Mouse (Mus musculus): Measurements from ENCODE around the gene Map1b. TPM values are rescaled to one million over a fixed set of nuclear protein-coding genes. Genes with fewer than 3 reads are reported as not detected.
A peak's percentile ranks its signal among the peaks of the same experiment; 100 is the strongest.

Map1b gene
- polyA plus RNA-seq, 1 experiment = not detected

GRCm38 (mm10) chr13:99537908-99538513, 21.7 kb upstream of the Map1b start:
- Histone ChIP-seq H3K4me3 (replicated peaks) (no peak overlapping the region), H3K9me3 (peaks cover 4% of the 10 kb centered on the region; the same call in 1 of the 2 replicates), H3K36me3 (replicated peaks; ENCODE audit: low read length) (no peaks in the 10 kb centered on the region), H3K4me1 (no peaks in the 10 kb centered on the region), H3K27me3 (replicated peaks) (peaks cover 1% of the 10 kb centered on the region)
- no peak for TF ChIP-seq FLI1 (IDR thresholded peaks at IDR 0.05; ENCODE audit: low read length)
- TF ChIP-seq GATA1 (IDR thresholded peaks at IDR 0.05; ENCODE audit: borderline replicate concordance, low read length) = no peak

- peaks cover 4% of the 10 kb centered on the region for H3K27me3 ChIP-seq (replicated peaks)
- no peaks in the 10 kb centered on the region for H3K4me1 ChIP-seq
- H3K9me3 ChIP-seq = no peaks in the 10 kb centered on the region
- no peaks in the 10 kb centered on the region for H3K36me3 ChIP-seq (replicated peaks; ENCODE audit: low read length)
- no peak overlapping the region for H3K4me3 ChIP-seq (replicated peaks)
- TF ChIP-seq FLI1 (IDR thresholded peaks at IDR 0.05; ENCODE audit: low read length) = no peak
- no peak for TF ChIP-seq GATA1 (IDR thresholded peaks at IDR 0.05; ENCODE audit: borderline replicate concordance, low read length)
Observed at GRCm38 (mm10) chr13:99528456-99528855, 12.1 kb upstream of the Map1b start.

GRCm38 (mm10) chr13:99527936-99528335, 11.6 kb upstream of the Map1b start:
- Histone ChIP-seq H3K9me3 (no peaks in the 10 kb centered on the region), H3K4me3 (replicated peaks) (no peak overlapping the region), H3K36me3 (replicated peaks; ENCODE audit: low read length) (no peaks in the 10 kb centered on the region), H3K27me3 (replicated peaks) (peaks cover 4% of the 10 kb centered on the region), H3K4me1 (no peaks in the 10 kb centered on the region)
- TF ChIP-seq FLI1 (IDR thresholded peaks at IDR 0.05; ENCODE audit: low read length) = no peak

- H3K36me3 ChIP-seq (replicated peaks; ENCODE audit: low read length) = no peaks in the 10 kb centered on the region
- H3K4me1 ChIP-seq = no peaks in the 10 kb centered on the region
- no peaks in the 10 kb centered on the region for H3K9me3 ChIP-seq
- TF ChIP-seq FLI1 (IDR thresholded peaks at IDR 0.05; ENCODE audit: low read length) = no peak
- no peak for TF ChIP-seq GATA1 (IDR thresholded peaks at IDR 0.05; ENCODE audit: borderline replicate concordance, low read length)
- peaks cover 8% of the 10 kb centered on the region for H3K27me3 ChIP-seq (replicated peaks)
- no peak overlapping the region for H3K4me3 ChIP-seq (replicated peaks)
Observed at GRCm38 (mm10) chr13:99525491-99525890, 9.2 kb upstream of the Map1b start.

- peaks cover 64% of the 10 kb centered on the region for H3K27me3 ChIP-seq (replicated peaks)
- peaks cover 26% of the 10 kb centered on the region for H3K4me1 ChIP-seq
- H3K4me3 ChIP-seq (replicated peaks) = no peak overlapping the region
- H3K36me3 ChIP-seq (replicated peaks; ENCODE audit: low read length) = no peaks in the 10 kb centered on the region
- TF ChIP-seq GATA1 (IDR thresholded peaks at IDR 0.05; ENCODE audit: borderline replicate concordance, low read length) (no peak), FLI1 (IDR thresholded peaks at IDR 0.05; ENCODE audit: low read length) (no peak)
- peaks cover 13% of the 10 kb centered on the region for H3K9me3 ChIP-seq
Observed at GRCm38 (mm10) chr13:99517836-99518235, 1.5 kb upstream of the Map1b start.

- Histone ChIP-seq H3K4me1 (peaks cover 26% of the 10 kb centered on the region), H3K9me3 (peaks cover 13% of the 10 kb centered on the region), H3K36me3 (replicated peaks; ENCODE audit: low read length) (no peaks in the 10 kb centered on the region), H3K27me3 (replicated peaks) (peaks cover 72% of the 10 kb centered on the region), H3K4me3 (replicated peaks) (peak overlapping the region; percentile 92)
- TF ChIP-seq GATA1 (IDR thresholded peaks at IDR 0.05; ENCODE audit: borderline replicate concordance, low read length) (no peak), FLI1 (IDR thresholded peaks at IDR 0.05; ENCODE audit: low read length) (no peak)
Observed at GRCm38 (mm10) chr13:99515736-99516447, 448 bp downstream of the Map1b start.

- peak overlapping the region; percentile 92 for H3K4me3 ChIP-seq (replicated peaks)
- H3K9me3 ChIP-seq = peaks cover 11% of the 10 kb centered on the region
- H3K27me3 ChIP-seq (replicated peaks) = peaks cover 73% of the 10 kb centered on the region
- peaks cover 26% of the 10 kb centered on the region for H3K4me1 ChIP-seq
- no peak for TF ChIP-seq GATA1 (IDR thresholded peaks at IDR 0.05; ENCODE audit: borderline replicate concordance, low read length)
- TF ChIP-seq FLI1 (IDR thresholded peaks at IDR 0.05; ENCODE audit: low read length) = no peak
- H3K36me3 ChIP-seq (replicated peaks; ENCODE audit: low read length) = no peaks in the 10 kb centered on the region
Observed at GRCm38 (mm10) chr13:99514917-99515591, 1.3 kb downstream of the Map1b start.

GRCm38 (mm10) chr13:99513990-99514389, 2.4 kb downstream of the Map1b start:
- H3K4me3 ChIP-seq (replicated peaks) = no peak overlapping the region
- H3K27me3 ChIP-seq (replicated peaks) = peaks cover 71% of the 10 kb centered on the region
- TF ChIP-seq GATA1 (IDR thresholded peaks at IDR 0.05; ENCODE audit: borderline replicate concordance, low read length) = no peak
- TF ChIP-seq FLI1 (IDR thresholded peaks at IDR 0.05; ENCODE audit: low read length) = no peak

GRCm38 (mm10) chr13:99513138-99513537, 3.2 kb downstream of the Map1b start:
- H3K36me3 ChIP-seq (replicated peaks; ENCODE audit: low read length) = no peaks in the 10 kb centered on the region
- peaks cover 26% of the 10 kb centered on the region for H3K4me1 ChIP-seq
- peaks cover 71% of the 10 kb centered on the region for H3K27me3 ChIP-seq (replicated peaks)
- no peaks in the 10 kb centered on the region for H3K9me3 ChIP-seq
- H3K4me3 ChIP-seq (replicated peaks) = no peak overlapping the region
- no peak for TF ChIP-seq GATA1 (IDR thresholded peaks at IDR 0.05; ENCODE audit: borderline replicate concordance, low read length)
- no peak for TF ChIP-seq FLI1 (IDR thresholded peaks at IDR 0.05; ENCODE audit: low read length)

More at GRCm38 (mm10) chr13:99513990-99514389, 2.4 kb downstream of the Map1b start:
- Histone ChIP-seq H3K36me3 (replicated peaks; ENCODE audit: low read length) (no peaks in the 10 kb centered on the region), H3K9me3 (peaks cover 6% of the 10 kb centered on the region), H3K4me1 (peaks cover 26% of the 10 kb centered on the region)

- H3K36me3 ChIP-seq (replicated peaks; ENCODE audit: low read length) = no peaks in the 10 kb centered on the region
- H3K9me3 ChIP-seq = no peaks in the 10 kb centered on the region; the same call in 1 of the 2 replicates
- TF ChIP-seq GATA1 (IDR thresholded peaks at IDR 0.05; ENCODE audit: borderline replicate concordance, low read length) (no peak), FLI1 (IDR thresholded peaks at IDR 0.05; ENCODE audit: low read length) (no peak)
- H3K27me3 ChIP-seq (replicated peaks) = peaks cover 68% of the 10 kb centered on the region
- H3K4me1 ChIP-seq = peaks cover 6% of the 10 kb centered on the region
- H3K4me3 ChIP-seq (replicated peaks) = no peak overlapping the region
Observed at GRCm38 (mm10) chr13:99509896-99510295, 6.4 kb downstream of the Map1b start.
